Mouse (Mus musculus) adipose tissue, adult 10 weeks (tissue): ENCODE data around the gene Trim17. TPM values are rescaled to one million over a fixed set of nuclear protein-coding genes. Genes with fewer than 3 reads are reported as not detected.

ENCODE experiments used
- polyA plus RNA-seq: library from polyadenylated mRNA; stranded (reverse); fragments of 350-450 nt; fragmentation: Illumina TruSeq; extraction: RNeasy Lipid Tissue Mini Kit (QIAGEN cat#74804); gene quantifications from one replicate; pipeline ENCODE4 v1.2.3, GENCODE M21; 2014; ENCODE audit warnings: low read depth, low replicate concordance

Gene Trim17
- polyA plus RNA-seq: 2.5 TPM

GRCm38 (mm10) chr11:58954420-58955142, at the start of gene Trim17, which contains the start of gene Hist3h2a:
Gene Trim17 (plus strand): TSS chr11:58954685.
Gene Hist3h2a (plus strand): TSS chr11:58954685.

GRCm38 (mm10) chr11:58917745-58918366, 36.6 kb upstream of the Trim17 start, which contains the start of gene Btnl10:
Gene Btnl10 (plus strand): TSS chr11:58917908.

GRCm38 (mm10) chr11:58938322-58939087, 16.0 kb upstream of the Trim17 start, which contains the start of gene Rnf187:
Gene Rnf187 (minus strand): TSS chr11:58938916.

GRCm38 (mm10) chr11:58948542-58949479, 5.7 kb upstream of the Trim17 start, which contains the start of gene Hist3h2ba:
Gene Hist3h2ba (plus strand): TSS chr11:58948920.

GRCm38 (mm10) chr11:58978027-58978705, 23.7 kb downstream of the Trim17 start, which contains the start of gene Trim11:
Gene Trim11 (plus strand): TSS chr11:58978093.

Other genes with a start within 250 kb of the Trim17 start
- not detected for gene Olfr318, start 230.7 kb upstream of the Trim17 start, polyA plus RNA-seq
- gene Olfr317, start 215.5 kb upstream of the Trim17 start, polyA plus RNA-seq: not detected
- not detected for gene Olfr316, start 202.0 kb upstream of the Trim17 start, polyA plus RNA-seq
- gene Olfr315, start 181.5 kb upstream of the Trim17 start, polyA plus RNA-seq: not detected
- gene Olfr314, start 171.7 kb upstream of the Trim17 start, polyA plus RNA-seq: not detected
- gene Fam183b, start 152.7 kb upstream of the Trim17 start, polyA plus RNA-seq: 14.7 TPM
- gene Olfr313, start 139.7 kb upstream of the Trim17 start, polyA plus RNA-seq: not detected
- not detected for gene Olfr312, start 125.4 kb upstream of the Trim17 start, polyA plus RNA-seq
- gene Olfr311, start 115.4 kb upstream of the Trim17 start, polyA plus RNA-seq: not detected
- gene Gm12258, start 107.5 kb upstream of the Trim17 start, polyA plus RNA-seq: 8.7 TPM
- 8.6 TPM for gene 2810021J22Rik, start 87.5 kb upstream of the Trim17 start, polyA plus RNA-seq
- 6.2 TPM for gene Zfp39, start 50.5 kb upstream of the Trim17 start, polyA plus RNA-seq
- 0.21 TPM for gene Btnl10, start 36.8 kb upstream of the Trim17 start, polyA plus RNA-seq
- 80.5 TPM for gene Rnf187, start 15.8 kb upstream of the Trim17 start, polyA plus RNA-seq
- gene Hist3h2ba, start 5.8 kb upstream of the Trim17 start, polyA plus RNA-seq: 1.9 TPM
- gene Hist3h2a, start within 50 bp of the Trim17 start, polyA plus RNA-seq: 13.9 TPM
- 24.7 TPM for gene Trim11, start 23.4 kb downstream of the Trim17 start, polyA plus RNA-seq
- gene Obscn, start 181.7 kb downstream of the Trim17 start, polyA plus RNA-seq: 0.27 TPM
- gene Iba57, start 209.1 kb downstream of the Trim17 start, polyA plus RNA-seq: 4.8 TPM
- gene Gjc2, start 228.5 kb downstream of the Trim17 start, polyA plus RNA-seq: 2.7 TPM
- gene Guk1, start 237.5 kb downstream of the Trim17 start, polyA plus RNA-seq: 107 TPM
- 44.6 TPM for gene Mrpl55, start 247.8 kb downstream of the Trim17 start, polyA plus RNA-seq